Mouse (Mus musculus): ENCODE data around the gene Mybpc3. TPM values are rescaled to one million over a fixed set of nuclear protein-coding genes. Genes with fewer than 3 reads are reported as not detected.

Mybpc3 gene
- polyA plus RNA-seq, 1 experiment from 2014 or later, result 22.3 TPM

DNA sequence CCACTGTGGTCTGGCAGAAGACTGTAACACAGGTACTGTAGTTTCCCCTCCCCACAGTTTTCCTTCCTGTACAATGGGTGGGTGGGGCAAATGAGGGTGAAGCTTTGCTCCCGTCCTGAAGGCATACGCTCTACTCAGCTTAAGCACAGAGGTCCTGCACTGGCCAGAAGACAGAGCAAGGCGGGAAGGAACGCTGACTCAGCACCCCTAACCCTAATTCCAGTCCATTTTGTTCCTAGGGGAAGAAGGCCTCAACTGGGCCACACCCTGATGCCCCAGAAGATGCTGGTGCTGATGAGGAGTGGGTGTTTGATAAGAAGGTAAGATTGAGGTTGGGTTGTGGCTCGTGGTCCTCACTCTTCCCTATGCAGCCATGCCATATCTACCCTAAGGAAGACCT lies 10.8 kb downstream of the Mybpc3 start:
- Histone ChIP-seq H3K9me3 (no peaks in the 10 kb centered on the region), H3K4me1 (no peaks in the 10 kb centered on the region), H3K9ac (no peak overlapping the region), H3K27ac (no peak overlapping the region), H3K36me3 (no peaks in the 10 kb centered on the region), H3K27me3 (no peaks in the 10 kb centered on the region), H3K4me3 (no peak overlapping the region), H3K4me2 (no peak overlapping the region)
- no peak for ATAC-seq (ENCODE audit: borderline replicate concordance, extremely low read depth, low FRiP score, low TSS enrichment)
- 74% methylated on average over 5 of the region's 5 CpGs for whole genome bisulfite sequencing

GRCm38 (mm10) chr2:91130126-91130525 lies 12.2 kb downstream of the Mybpc3 start:
- H3K27ac ChIP-seq, result no peak overlapping the region
- ATAC-seq (ENCODE audit: borderline replicate concordance, extremely low read depth, low FRiP score, low TSS enrichment), result no peak
- 82% methylated on average over 6 of the region's 6 CpGs for WGBS
- no peak overlapping the region for H3K9ac ChIP-seq
- no peaks in the 10 kb centered on the region for H3K36me3 ChIP-seq
- H3K9me3 ChIP-seq, result no peaks in the 10 kb centered on the region
- no peaks in the 10 kb centered on the region for H3K27me3 ChIP-seq
- no peak overlapping the region for H3K4me3 ChIP-seq
- H3K4me2 ChIP-seq, result no peak overlapping the region
- no peaks in the 10 kb centered on the region for H3K4me1 ChIP-seq

- no peaks in the 10 kb centered on the region for H3K27me3 ChIP-seq
- ATAC-seq (ENCODE audit: borderline replicate concordance, extremely low read depth, low FRiP score, low TSS enrichment), result no peak
- H3K9ac ChIP-seq, result no peak overlapping the region
- H3K4me2 ChIP-seq, result no peak overlapping the region
- WGBS, result 87% methylated on average over 15 of the region's 15 CpGs
- no peaks in the 10 kb centered on the region for H3K36me3 ChIP-seq
- H3K4me3 ChIP-seq, result no peak overlapping the region
- H3K27ac ChIP-seq, result no peak overlapping the region
- no peaks in the 10 kb centered on the region for H3K4me1 ChIP-seq
- no peaks in the 10 kb centered on the region for H3K9me3 ChIP-seq
Observed at GRCm38 (mm10) chr2:91131251-91131650, 13.3 kb downstream of the Mybpc3 start.

DNA sequence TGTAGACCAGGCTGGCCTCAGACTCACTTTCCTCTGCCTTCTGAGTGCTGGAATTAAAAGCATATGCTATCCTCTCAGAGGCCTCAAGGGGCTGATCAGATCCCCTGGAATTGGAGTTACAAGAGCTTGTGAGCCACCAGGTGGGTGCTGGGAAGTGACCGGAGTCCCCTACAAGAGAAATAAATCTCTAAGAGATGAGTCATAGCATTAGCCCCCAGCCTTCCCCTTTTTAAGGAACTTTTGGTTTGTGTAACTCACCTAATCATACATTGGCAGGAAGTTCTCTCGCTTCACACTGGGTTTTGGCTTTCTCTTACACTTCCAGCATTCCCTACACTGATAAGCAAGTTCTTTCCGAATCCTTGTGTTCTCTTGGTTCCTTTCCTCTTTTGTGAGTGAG lies 14.1 kb downstream of the Mybpc3 start:
- no peaks in the 10 kb centered on the region for H3K4me1 ChIP-seq
- no peak overlapping the region for H3K4me3 ChIP-seq
- WGBS, result 55% methylated on average over 3 of the region's 3 CpGs
- ATAC-seq (ENCODE audit: borderline replicate concordance, extremely low read depth, low FRiP score, low TSS enrichment), result no peak
- H3K27me3 ChIP-seq, result no peaks in the 10 kb centered on the region
- no peaks in the 10 kb centered on the region for H3K36me3 ChIP-seq
- H3K27ac ChIP-seq, result no peak overlapping the region
- no peaks in the 10 kb centered on the region for H3K9me3 ChIP-seq
- no peak overlapping the region for H3K4me2 ChIP-seq
- H3K9ac ChIP-seq, result no peak overlapping the region

DNA sequence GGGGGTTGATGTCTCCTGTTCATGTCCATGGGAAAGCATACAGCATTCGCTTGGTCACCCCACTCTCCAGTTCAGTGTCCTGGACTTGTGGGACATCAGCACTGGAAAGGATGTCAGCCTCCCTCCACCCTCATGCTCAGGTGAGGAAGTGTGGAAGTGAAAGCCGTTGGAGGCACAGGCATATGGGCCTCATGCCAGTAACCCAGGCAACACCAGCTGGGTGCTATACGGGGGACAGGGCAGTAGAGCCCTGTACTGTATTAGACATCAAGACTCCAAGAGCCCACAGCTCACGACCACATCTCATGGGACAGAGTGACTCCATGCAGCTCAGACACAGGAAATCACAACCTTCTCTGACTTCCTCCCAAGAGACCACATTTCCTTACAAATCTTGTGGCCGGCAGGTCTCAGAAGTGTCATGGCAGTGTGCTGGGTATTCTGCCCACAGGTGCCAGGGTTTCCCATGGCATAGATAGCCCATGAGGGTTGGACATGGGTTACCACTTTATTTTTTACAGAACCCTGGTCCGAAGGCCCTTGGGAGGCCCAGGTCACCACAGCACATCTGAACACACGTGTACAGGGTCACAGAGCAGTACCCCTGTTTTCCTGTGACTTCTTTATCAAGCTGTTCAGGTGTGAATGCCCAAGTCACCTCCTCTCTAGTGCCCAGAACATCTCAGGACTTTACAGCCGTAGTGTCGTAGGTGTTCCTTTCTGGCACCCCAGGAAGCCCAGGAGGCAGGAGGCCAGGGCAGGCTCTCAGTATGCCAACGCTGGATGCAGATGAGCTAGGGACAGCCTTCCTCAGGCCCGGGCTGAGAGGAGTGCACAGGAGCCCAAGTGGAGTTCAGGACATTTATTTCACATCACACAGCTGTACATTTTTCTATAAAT lies 18.8 kb downstream of the Mybpc3 start:
- H3K36me3 ChIP-seq, result peaks cover 4% of the 10 kb centered on the region; the same call in 1 of the 2 replicates
- no peaks in the 10 kb centered on the region for H3K4me1 ChIP-seq
- H3K9ac ChIP-seq, result no peak overlapping the region
- no peak for ATAC-seq (ENCODE audit: borderline replicate concordance, extremely low read depth, low FRiP score, low TSS enrichment)
- H3K27ac ChIP-seq, result no peak overlapping the region
- H3K9me3 ChIP-seq, result no peaks in the 10 kb centered on the region
- H3K27me3 ChIP-seq, result no peaks in the 10 kb centered on the region
- WGBS, result 77% methylated on average over 11 of the region's 11 CpGs
- H3K4me2 ChIP-seq, result no peak overlapping the region
- no peak overlapping the region for H3K4me3 ChIP-seq

- Histone ChIP-seq H3K9ac (no peak overlapping the region), H3K4me3 (no peak overlapping the region), H3K27ac (no peak overlapping the region), H3K27me3 (no peaks in the 10 kb centered on the region), H3K4me1 (no peaks in the 10 kb centered on the region), H3K9me3 (no peaks in the 10 kb centered on the region), H3K36me3 (peaks cover 5% of the 10 kb centered on the region; the same call in 1 of the 2 replicates), H3K4me2 (no peak overlapping the region)
- no peak for ATAC-seq (ENCODE audit: borderline replicate concordance, extremely low read depth, low FRiP score, low TSS enrichment)
- 65% methylated on average over 6 of the region's 6 CpGs for WGBS
Observed at GRCm38 (mm10) chr2:91137481-91137880, 19.5 kb downstream of the Mybpc3 start.

DNA sequence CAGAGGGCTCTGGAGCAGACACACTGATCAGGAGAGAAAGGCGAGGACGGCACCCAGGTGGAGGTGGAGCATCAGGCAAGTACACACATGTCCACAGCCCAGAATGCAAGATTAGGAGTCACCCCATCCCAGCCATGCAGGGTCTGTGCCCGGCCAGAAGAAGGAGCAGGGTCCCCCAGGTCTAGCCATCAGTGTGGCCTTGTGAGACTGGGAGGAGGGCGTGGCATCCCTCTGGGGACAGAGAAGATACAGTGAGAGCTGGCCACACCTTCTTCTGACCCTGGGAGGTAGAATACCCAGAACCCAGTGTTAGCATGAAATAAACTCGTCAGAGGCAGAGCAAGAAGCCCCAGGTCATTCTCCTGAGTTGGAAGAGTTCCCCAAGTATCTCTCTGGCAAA lies 21.4 kb downstream of the Mybpc3 start:
- Histone ChIP-seq H3K4me2 (no peak overlapping the region), H3K4me3 (no peak overlapping the region), H3K27me3 (no peaks in the 10 kb centered on the region), H3K9ac (no peak overlapping the region), H3K4me1 (no peaks in the 10 kb centered on the region), H3K27ac (no peak overlapping the region), H3K9me3 (no peaks in the 10 kb centered on the region), H3K36me3 (peaks cover 16% of the 10 kb centered on the region; the same call in 1 of the 2 replicates)
- ATAC-seq (ENCODE audit: borderline replicate concordance, extremely low read depth, low FRiP score, low TSS enrichment), result no peak
- WGBS, result 65% methylated on average over 5 of the region's 5 CpGs

GRCm38 (mm10) chr2:91139764-91140163 lies 21.8 kb downstream of the Mybpc3 start:
- Histone ChIP-seq H3K4me3 (no peak overlapping the region), H3K27ac (no peak overlapping the region), H3K4me2 (no peak overlapping the region), H3K27me3 (no peaks in the 10 kb centered on the region), H3K36me3 (peaks cover 19% of the 10 kb centered on the region; the same call in 1 of the 2 replicates), H3K9ac (no peak overlapping the region), H3K4me1 (no peaks in the 10 kb centered on the region), H3K9me3 (no peaks in the 10 kb centered on the region)
- WGBS, result 78% methylated on average over 8 of the region's 8 CpGs
- ATAC-seq (ENCODE audit: borderline replicate concordance, extremely low read depth, low FRiP score, low TSS enrichment), result no peak

- Histone ChIP-seq H3K4me2 (no peak overlapping the region), H3K4me3 (no peak overlapping the region), H3K36me3 (peaks cover 28% of the 10 kb centered on the region; the same call in 1 of the 2 replicates), H3K9me3 (no peaks in the 10 kb centered on the region), H3K27ac (no peak overlapping the region), H3K9ac (no peak overlapping the region), H3K4me1 (no peaks in the 10 kb centered on the region), H3K27me3 (no peaks in the 10 kb centered on the region)
- no peak for ATAC-seq (ENCODE audit: borderline replicate concordance, extremely low read depth, low FRiP score, low TSS enrichment)
- 87% methylated on average over 6 of the region's 6 CpGs for WGBS
Observed at GRCm38 (mm10) chr2:91142920-91143319, 25.0 kb downstream of the Mybpc3 start.

DNA sequence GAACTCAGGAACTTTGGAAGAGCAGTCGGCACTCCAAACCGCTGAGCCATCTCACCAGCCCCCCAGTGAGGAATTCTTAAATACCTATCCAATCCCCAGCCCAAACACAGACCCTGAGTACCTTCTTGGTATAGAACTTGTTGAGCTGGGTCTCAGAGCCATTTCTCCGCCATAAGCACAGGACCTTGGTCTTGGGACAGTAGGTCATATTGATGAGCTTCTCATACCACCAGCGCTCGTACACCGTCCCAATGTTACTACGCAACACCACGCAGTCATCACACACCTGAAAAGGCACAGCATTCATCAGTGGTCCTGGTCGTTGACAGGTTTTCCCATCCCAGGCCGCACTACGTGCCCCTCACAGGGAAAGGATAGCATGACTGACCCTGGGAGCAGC lies 25.5 kb downstream of the Mybpc3 start:
- 94% methylated on average over 11 of the region's 11 CpGs for WGBS
- no peak overlapping the region for H3K4me2 ChIP-seq
- no peaks in the 10 kb centered on the region for H3K27me3 ChIP-seq
- no peak overlapping the region for H3K9ac ChIP-seq
- no peak overlapping the region for H3K27ac ChIP-seq
- no peaks in the 10 kb centered on the region for H3K4me1 ChIP-seq
- no peaks in the 10 kb centered on the region for H3K9me3 ChIP-seq
- no peak overlapping the region for H3K4me3 ChIP-seq
- H3K36me3 ChIP-seq, result peaks cover 29% of the 10 kb centered on the region; the same call in 1 of the 2 replicates
- ATAC-seq (ENCODE audit: borderline replicate concordance, extremely low read depth, low FRiP score, low TSS enrichment), result no peak

DNA sequence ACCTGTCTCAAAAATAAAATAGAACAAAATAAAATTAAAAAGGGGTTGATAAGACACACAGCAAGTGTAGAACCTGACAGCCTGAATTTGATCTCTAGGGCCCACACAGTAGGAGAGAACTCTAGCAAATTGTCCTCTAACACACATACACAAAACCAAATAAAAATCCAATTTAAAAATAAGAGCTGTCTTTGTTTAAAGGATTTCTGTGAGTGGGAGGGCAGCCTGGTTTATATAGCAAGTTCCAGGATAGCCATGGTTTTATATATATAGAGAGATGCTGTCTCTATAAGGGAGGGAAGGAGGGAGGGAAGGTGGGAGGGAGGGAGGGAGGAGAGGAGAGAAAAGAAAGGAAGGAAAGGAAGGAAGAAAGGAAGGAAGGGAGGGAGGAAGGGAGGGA lies 30.2 kb downstream of the Mybpc3 start:
- no peaks in the 10 kb centered on the region for H3K4me1 ChIP-seq
- no peak for ATAC-seq (ENCODE audit: borderline replicate concordance, extremely low read depth, low FRiP score, low TSS enrichment)
- H3K36me3 ChIP-seq, result peaks cover 28% of the 10 kb centered on the region; the same call in 1 of the 2 replicates
- H3K27ac ChIP-seq, result no peak overlapping the region
- no peak overlapping the region for H3K9ac ChIP-seq
- H3K9me3 ChIP-seq, result no peaks in the 10 kb centered on the region
- no peak overlapping the region for H3K4me2 ChIP-seq
- no peaks in the 10 kb centered on the region for H3K27me3 ChIP-seq
- H3K4me3 ChIP-seq, result no peak overlapping the region

- peaks cover 23% of the 10 kb centered on the region; the same call in 1 of the 2 replicates for H3K36me3 ChIP-seq
- no peaks in the 10 kb centered on the region for H3K4me1 ChIP-seq
- no peak for ATAC-seq (ENCODE audit: borderline replicate concordance, extremely low read depth, low FRiP score, low TSS enrichment)
- no peak overlapping the region for H3K9ac ChIP-seq
- H3K27me3 ChIP-seq, result no peaks in the 10 kb centered on the region
- H3K9me3 ChIP-seq, result no peaks in the 10 kb centered on the region
- H3K4me3 ChIP-seq, result no peak overlapping the region
- H3K27ac ChIP-seq, result no peak overlapping the region
- no peak overlapping the region for H3K4me2 ChIP-seq
- WGBS, result 64% methylated on average over 1 of the region's 1 CpGs
Observed at GRCm38 (mm10) chr2:91151331-91151730, 33.4 kb downstream of the Mybpc3 start.
